Mouse (Mus musculus): ENCODE results near the gene Fam169b. TPM values are rescaled to one million over a fixed set of nuclear protein-coding genes. Genes with fewer than 3 reads are reported as not detected.
A peak's percentile ranks its signal among the peaks of the same experiment; 100 is the strongest.

The Fam169b gene
- polyA plus RNA-seq, 1 experiment from 2014 or later, result not detected

- H3K36me3 ChIP-seq (replicated peaks), result no peaks in the 10 kb centered on the region
- no peaks in the 10 kb centered on the region for H3K27me3 ChIP-seq (replicated peaks)
- H3K4me1 ChIP-seq, result no peaks in the 10 kb centered on the region
- H3K4me3 ChIP-seq, result no peak overlapping the region
- ATAC-seq (replicated peaks), result no peak
- 46% methylated on average over 4 of the region's 4 CpGs for WGBS
- H3K9ac ChIP-seq, result no peak overlapping the region
- H3K27ac ChIP-seq, result no peak overlapping the region
- no peak overlapping the region for H3K4me2 ChIP-seq
- H3K9me3 ChIP-seq, result no peaks in the 10 kb centered on the region
Measured at GRCm38 (mm10) chr7:68245681-68246080, 28.0 kb upstream of the Fam169b start.

- no peaks in the 10 kb centered on the region for H3K4me1 ChIP-seq
- H3K27me3 ChIP-seq (replicated peaks), result no peaks in the 10 kb centered on the region
- WGBS, result 78% methylated on average over 8 of the region's 8 CpGs
- no peak for ATAC-seq (replicated peaks)
- H3K9ac ChIP-seq, result no peak overlapping the region
- H3K36me3 ChIP-seq (replicated peaks), result no peaks in the 10 kb centered on the region
- H3K9me3 ChIP-seq, result no peaks in the 10 kb centered on the region
- H3K4me2 ChIP-seq, result no peak overlapping the region
- no peak overlapping the region for H3K27ac ChIP-seq
- H3K4me3 ChIP-seq, result no peak overlapping the region
Measured at GRCm38 (mm10) chr7:68246249-68246648, 27.4 kb upstream of the Fam169b start.

- 89% methylated on average over 1 of the region's 1 CpGs for WGBS
- no peaks in the 10 kb centered on the region for H3K9me3 ChIP-seq
- H3K36me3 ChIP-seq (replicated peaks), result no peaks in the 10 kb centered on the region
- no peak overlapping the region for H3K27ac ChIP-seq
- no peak overlapping the region for H3K9ac ChIP-seq
- no peaks in the 10 kb centered on the region for H3K4me1 ChIP-seq
- H3K4me3 ChIP-seq, result no peak overlapping the region
- no peak for ATAC-seq (replicated peaks)
- H3K27me3 ChIP-seq (replicated peaks), result no peaks in the 10 kb centered on the region
- H3K4me2 ChIP-seq, result no peak overlapping the region
Measured at GRCm38 (mm10) chr7:68250411-68250810, 23.2 kb upstream of the Fam169b start.

- H3K4me2 ChIP-seq, result no peak overlapping the region
- H3K9ac ChIP-seq, result no peak overlapping the region
- ATAC-seq (replicated peaks), result no peak
- no peaks in the 10 kb centered on the region for H3K36me3 ChIP-seq (replicated peaks)
- H3K27me3 ChIP-seq (replicated peaks), result no peaks in the 10 kb centered on the region
- WGBS, result 92% methylated on average over 3 of the region's 3 CpGs
- H3K4me3 ChIP-seq, result no peak overlapping the region
- no peak overlapping the region for H3K27ac ChIP-seq
- H3K9me3 ChIP-seq, result no peaks in the 10 kb centered on the region
- H3K4me1 ChIP-seq, result no peaks in the 10 kb centered on the region
Measured at GRCm38 (mm10) chr7:68250902-68251301, 22.7 kb upstream of the Fam169b start.

- no peak overlapping the region for H3K9ac ChIP-seq
- no peaks in the 10 kb centered on the region for H3K4me1 ChIP-seq
- no peaks in the 10 kb centered on the region for H3K36me3 ChIP-seq (replicated peaks)
- no peaks in the 10 kb centered on the region for H3K9me3 ChIP-seq
- no peak for ATAC-seq (replicated peaks)
- WGBS, result 59% methylated on average over 2 of the region's 2 CpGs
- H3K4me2 ChIP-seq, result no peak overlapping the region
- no peaks in the 10 kb centered on the region for H3K27me3 ChIP-seq (replicated peaks)
- no peak overlapping the region for H3K4me3 ChIP-seq
- no peak overlapping the region for H3K27ac ChIP-seq
Measured at GRCm38 (mm10) chr7:68257767-68258166, 15.9 kb upstream of the Fam169b start.

- 85% methylated on average over 17 of the region's 17 CpGs for WGBS
- Histone ChIP-seq H3K9me3 (no peaks in the 10 kb centered on the region), H3K27ac (no peak overlapping the region), H3K4me3 (no peak overlapping the region), H3K4me2 (no peak overlapping the region), H3K27me3 (replicated peaks) (no peaks in the 10 kb centered on the region), H3K9ac (no peak overlapping the region), H3K36me3 (replicated peaks) (no peaks in the 10 kb centered on the region), H3K4me1 (0 out of 2 replicates have a peak, but pooled peaks cover under 1% of the 10 kb centered on the region)
- no peak for ATAC-seq (replicated peaks)
Measured at GRCm38 (mm10) chr7:68258326-68259150, 15.1 kb upstream of the Fam169b start.

- 79% methylated on average over 6 of the region's 6 CpGs for WGBS
Measured at GRCm38 (mm10) chr7:68259523-68260081, 14.0 kb upstream of the Fam169b start.

GRCm38 (mm10) chr7:68262612-68263200, 10.9 kb upstream of the Fam169b start:
- no peak overlapping the region for H3K4me2 ChIP-seq
- 0 out of 2 replicates have a peak, but pooled peaks cover 3% of the 10 kb centered on the region for H3K27me3 ChIP-seq (replicated peaks)
- no peak overlapping the region for H3K4me3 ChIP-seq
- H3K36me3 ChIP-seq (replicated peaks), result no peaks in the 10 kb centered on the region
- 76% methylated on average over 8 of the region's 8 CpGs for WGBS
- H3K9ac ChIP-seq, result no peak overlapping the region
- no peaks in the 10 kb centered on the region for H3K9me3 ChIP-seq
- H3K27ac ChIP-seq, result no peak overlapping the region
- no peak for ATAC-seq (replicated peaks)
- H3K4me1 ChIP-seq, result peaks cover 16% of the 10 kb centered on the region

More at GRCm38 (mm10) chr7:68259523-68260081, 14.0 kb upstream of the Fam169b start:
- Histone ChIP-seq H3K4me3 (no peak overlapping the region), H3K36me3 (replicated peaks) (no peaks in the 10 kb centered on the region), H3K4me1 (peaks cover 10% of the 10 kb centered on the region), H3K9me3 (no peaks in the 10 kb centered on the region), H3K9ac (no peak overlapping the region), H3K4me2 (no peak overlapping the region), H3K27me3 (replicated peaks) (0 out of 2 replicates have a peak, but pooled peaks cover 2% of the 10 kb centered on the region), H3K27ac (no peak overlapping the region)
- ATAC-seq (replicated peaks), result no peak

- 55% methylated on average over 8 of the region's 8 CpGs for WGBS
- H3K9ac ChIP-seq, result no peak overlapping the region
- ATAC-seq (replicated peaks), result no peak
Measured at GRCm38 (mm10) chr7:68263346-68264027, 10.2 kb upstream of the Fam169b start.

GRCm38 (mm10) chr7:68264028-68264453, 9.6 kb upstream of the Fam169b start, which contains the start of gene Pgpep1l:
TSS of gene Pgpep1l (minus strand) at chr7:68264233.
- H3K4me3 ChIP-seq, result peak within 1 kb of the TSS; percentile 27
- peaks cover 16% of the 10 kb centered on the region for H3K4me1 ChIP-seq
- no peak within 1 kb of the TSS for H3K27ac ChIP-seq
- no peaks in the 10 kb centered on the region for H3K36me3 ChIP-seq (replicated peaks)
- H3K9me3 ChIP-seq, result no peaks in the 10 kb centered on the region
- 0 out of 2 replicates have a peak, but pooled peaks cover 3% of the 10 kb centered on the region for H3K27me3 ChIP-seq (replicated peaks)
- no peak within 1 kb of the TSS; the same call in 1 of the 2 replicates for H3K9ac ChIP-seq
- peak within 1 kb of the TSS; percentile 56 for H3K4me2 ChIP-seq
- peak; percentile 66; the same call in 1 of the 2 replicates for ATAC-seq (replicated peaks)
- WGBS, result 9% methylated on average over 25 of the region's 25 CpGs

More at GRCm38 (mm10) chr7:68263346-68264027, 10.2 kb upstream of the Fam169b start:
- H3K27me3 ChIP-seq (replicated peaks), result 0 out of 2 replicates have a peak, but pooled peaks cover 3% of the 10 kb centered on the region
- no peaks in the 10 kb centered on the region for H3K9me3 ChIP-seq
- H3K36me3 ChIP-seq (replicated peaks), result no peaks in the 10 kb centered on the region
- peak overlapping the region; percentile 56 for H3K4me2 ChIP-seq
- H3K27ac ChIP-seq, result no peak overlapping the region
- H3K4me1 ChIP-seq, result peaks cover 16% of the 10 kb centered on the region
- H3K4me3 ChIP-seq, result peak overlapping the region; percentile 27

GRCm38 (mm10) chr7:68264531-68264930, 9.1 kb upstream of the Fam169b start:
- no peak overlapping the region; the same call in 1 of the 2 replicates for H3K9ac ChIP-seq
- H3K4me2 ChIP-seq, result peak overlapping the region; percentile 56
- no peaks in the 10 kb centered on the region for H3K36me3 ChIP-seq (replicated peaks)
- H3K4me1 ChIP-seq, result peaks cover 16% of the 10 kb centered on the region
- 0 out of 2 replicates have a peak, but pooled peaks have one; percentile 30 for ATAC-seq (replicated peaks)
- H3K4me3 ChIP-seq, result peak overlapping the region; percentile 27
- H3K9me3 ChIP-seq, result no peaks in the 10 kb centered on the region
- H3K27ac ChIP-seq, result no peak overlapping the region
- 0 out of 2 replicates have a peak, but pooled peaks cover 3% of the 10 kb centered on the region for H3K27me3 ChIP-seq (replicated peaks)
- 19% methylated on average over 14 of the region's 14 CpGs for WGBS

GRCm38 (mm10) chr7:68265391-68265790, 8.2 kb upstream of the Fam169b start:
- no peaks in the 10 kb centered on the region for H3K9me3 ChIP-seq
- WGBS, result 43% methylated on average over 7 of the region's 7 CpGs
- no peak overlapping the region for H3K4me2 ChIP-seq
- H3K4me1 ChIP-seq, result peaks cover 16% of the 10 kb centered on the region
- no peak overlapping the region for H3K4me3 ChIP-seq
- H3K36me3 ChIP-seq (replicated peaks), result no peaks in the 10 kb centered on the region
- H3K27me3 ChIP-seq (replicated peaks), result 0 out of 2 replicates have a peak, but pooled peaks cover 3% of the 10 kb centered on the region
- no peak for ATAC-seq (replicated peaks)
- no peak overlapping the region for H3K27ac ChIP-seq
- H3K9ac ChIP-seq, result no peak overlapping the region
